Mouse (Mus musculus) kidney, adult 2 months (tissue): ENCODE measurements around the gene Ppm1h. TPM values are rescaled to one million over a fixed set of nuclear protein-coding genes. Genes with fewer than 3 reads are reported as not detected.

Experiments used
- DNase-seq: peaks from one replicate; pipeline ENCODE4 v3.0.0; 2021
- H3K27ac ChIP-seq: fragments of 200-500 bp; 2 replicates; pipeline ENCODE4 v1.5.1; 2012; ENCODE audit warnings: low read depth, low read length, control low read depth, inconsistent platforms; ENCODE audit not compliant: insufficient read depth
- H3K27me3 ChIP-seq: fragments of 200-500 bp; replicated peaks from 2 replicates; pipeline ENCODE4 v1.6.1; 2012; ENCODE audit warnings: mild to moderate bottlenecking, moderate library complexity, low read length, inconsistent platforms; ENCODE audit not compliant: control insufficient read depth, insufficient read depth
- H3K36me3 ChIP-seq: fragments of 200-500 bp; 2 replicates; pipeline ENCODE4 v1.6.1; 2012; ENCODE audit warnings: mild to moderate bottlenecking, moderate library complexity, low read length, inconsistent platforms; ENCODE audit not compliant: control insufficient read depth, insufficient read depth
- H3K4me1 ChIP-seq: fragments of 200-500 bp; 2 replicates; pipeline ENCODE4 v1.6.1; 2011; ENCODE audit warnings: low read length; ENCODE audit not compliant: control insufficient read depth, insufficient read depth
- H3K4me3 ChIP-seq: fragments of 200-500 bp; 2 replicates; pipeline ENCODE4 v1.5.1; 2011; ENCODE audit warnings: mild to moderate bottlenecking, low read depth, low read length, control low read depth; ENCODE audit not compliant: insufficient read depth
- CTCF ChIP-seq: fragments of 200-500 bp; conservative IDR thresholded peaks from 2 replicates; pipeline ENCODE4 v1.5.1; 2011; ENCODE audit warnings: low read depth, mild to moderate bottlenecking, control low read depth, low read length, moderate library complexity, mixed read lengths; ENCODE audit not compliant: insufficient read depth, insufficient read length
- POLR2A ChIP-seq: fragments of 200-500 bp; IDR thresholded peaks from one replicate; pipeline ENCODE4 v1.6.1; 2011; ENCODE audit warnings: low read depth, low read length, control low read depth
- WGBS: fragments of 180-500 bp; shearing (Covaris S2); methylation state at CpG from one replicate; pipeline ENCODE4 v1.1.7; 2018; 5-methylcytosine and 5-hydroxymethylcytosine counted together
- polyA plus RNA-seq: library from polyadenylated mRNA; depleted of rRNA; stranded (reverse); fragments of >200 nt; gene quantifications from 2 replicates; pipeline ENCODE4 v1.2.3, GENCODE M21; 2012

Ppm1h gene
- polyA plus RNA-seq, 1 experiment: 27.1 TPM

GRCm38 (mm10) chr10:122970188-122970587 is 291.6 kb downstream of the Ppm1h start:
- TF ChIP-seq POLR2A (no peak), CTCF (no peak)
- no peak overlapping the region for H3K4me3 ChIP-seq
- WGBS: 77% methylated on average over 7 of the region's 7 CpGs

GRCm38 (mm10) chr10:122973241-122973640 is 294.7 kb downstream of the Ppm1h start:
- no peak for DNase-seq
- TF ChIP-seq CTCF (no peak), POLR2A (no peak)
- Histone ChIP-seq H3K27me3 (no peaks in the 10 kb centered on the region), H3K4me3 (no peak overlapping the region), H3K4me1 (no peaks in the 10 kb centered on the region), H3K36me3 (no peaks in the 10 kb centered on the region), H3K27ac (no peak overlapping the region)

More at GRCm38 (mm10) chr10:122970188-122970587, 291.6 kb downstream of the Ppm1h start:
- no peaks in the 10 kb centered on the region for H3K27me3 ChIP-seq
- H3K27ac ChIP-seq: no peak overlapping the region
- no peaks in the 10 kb centered on the region for H3K4me1 ChIP-seq
- no peak for DNase-seq
- H3K36me3 ChIP-seq: no peaks in the 10 kb centered on the region

GRCm38 (mm10) chr10:122976038-122976437 is 297.5 kb downstream of the Ppm1h start:
- no peak for DNase-seq
- no peak for TF ChIP-seq CTCF
- WGBS: 67% methylated on average over 9 of the region's 9 CpGs

GRCm38 (mm10) chr10:122979356-122979755 is 300.8 kb downstream of the Ppm1h start:
- no peaks in the 10 kb centered on the region for H3K27me3 ChIP-seq
- no peak for DNase-seq
- H3K4me3 ChIP-seq: no peak overlapping the region
- H3K27ac ChIP-seq: no peak overlapping the region
- TF ChIP-seq POLR2A (no peak), CTCF (no peak)
- H3K36me3 ChIP-seq: no peaks in the 10 kb centered on the region
- H3K4me1 ChIP-seq: no peaks in the 10 kb centered on the region; the same call in 1 of the 2 replicates

More at GRCm38 (mm10) chr10:122976038-122976437, 297.5 kb downstream of the Ppm1h start:
- no peaks in the 10 kb centered on the region for H3K27me3 ChIP-seq
- H3K4me3 ChIP-seq: no peak overlapping the region
- no peaks in the 10 kb centered on the region for H3K36me3 ChIP-seq
- H3K27ac ChIP-seq: no peak overlapping the region
- no peaks in the 10 kb centered on the region for H3K4me1 ChIP-seq

GRCm38 (mm10) chr10:122980123-122980522 is 301.6 kb downstream of the Ppm1h start:
- DNase-seq: no peak
- no peaks in the 10 kb centered on the region for H3K27me3 ChIP-seq
- no peaks in the 10 kb centered on the region; the same call in 1 of the 2 replicates for H3K4me1 ChIP-seq
- H3K36me3 ChIP-seq: no peaks in the 10 kb centered on the region
- no peak overlapping the region for H3K4me3 ChIP-seq
- WGBS: 96% methylated on average over 12 of the region's 12 CpGs
- no peak for TF ChIP-seq CTCF
- TF ChIP-seq POLR2A: no peak
- H3K27ac ChIP-seq: no peak overlapping the region

GRCm38 (mm10) chr10:122982909-122983578 is 304.5 kb downstream of the Ppm1h start:
- DNase-seq: no peak
- peaks cover 3% of the 10 kb centered on the region; the same call in 1 of the 2 replicates for H3K4me1 ChIP-seq
- no peaks in the 10 kb centered on the region for H3K27me3 ChIP-seq
- TF ChIP-seq CTCF (no peak), POLR2A (no peak)
- H3K27ac ChIP-seq: no peak overlapping the region
- H3K36me3 ChIP-seq: no peaks in the 10 kb centered on the region
- 61% methylated on average over 11 of the region's 11 CpGs for WGBS
- no peak overlapping the region for H3K4me3 ChIP-seq

GRCm38 (mm10) chr10:122983579-122984530 is 305.3 kb downstream of the Ppm1h start:
- H3K4me3 ChIP-seq: peak overlapping the region; percentile 24; the same call in 1 of the 2 replicates
- no peak for DNase-seq
- H3K27ac ChIP-seq: peak overlapping the region; percentile 64; the same call in 1 of the 2 replicates
- WGBS: 55% methylated on average over 10 of the region's 10 CpGs
- no peak for TF ChIP-seq CTCF
- no peak for TF ChIP-seq POLR2A
- no peaks in the 10 kb centered on the region for H3K27me3 ChIP-seq
- H3K36me3 ChIP-seq: no peaks in the 10 kb centered on the region
- peaks cover 3% of the 10 kb centered on the region; the same call in 1 of the 2 replicates for H3K4me1 ChIP-seq
